Mouse (Mus musculus) urinary bladder, postnatal 10 days (tissue): ENCODE data around the gene H2afj.

Source experiments
- DNase-seq: peaks from one replicate; pipeline ENCODE4 v3.0.0; 2022; ENCODE audit warnings: low spot score

The H2afj gene

GRCm38 (mm10) chr6:136847267-136847666 is 39.2 kb downstream of the H2afj start:
- no peak for DNase-seq

GRCm38 (mm10) chr6:136847790-136848189 is 39.7 kb downstream of the H2afj start:
- DNase-seq, result no peak

GRCm38 (mm10) chr6:136848399-136848798 is 40.4 kb downstream of the H2afj start:
- no peak for DNase-seq

GRCm38 (mm10) chr6:136848971-136849370 is 40.9 kb downstream of the H2afj start:
- no peak for DNase-seq

GRCm38 (mm10) chr6:136850267-136850666 is 42.2 kb downstream of the H2afj start:
- DNase-seq, result no peak

- no peak for DNase-seq
Observed at GRCm38 (mm10) chr6:136852348-136852747, 44.3 kb downstream of the H2afj start.

- no peak for DNase-seq
Observed at GRCm38 (mm10) chr6:136852762-136853161, 44.7 kb downstream of the H2afj start.

- DNase-seq, result no peak
Observed at GRCm38 (mm10) chr6:136854361-136854781, 46.3 kb downstream of the H2afj start.

- no peak for DNase-seq
Observed at GRCm38 (mm10) chr6:136855183-136855582, 47.1 kb downstream of the H2afj start.

- no peak for DNase-seq
Observed at GRCm38 (mm10) chr6:136856071-136856636, 48.1 kb downstream of the H2afj start.

GRCm38 (mm10) chr6:136857186-136857872 is 49.3 kb downstream of the H2afj start, which contains the start of gene Art4:
TSS of gene Art4 (minus strand) at chr6:136857733.
- DNase-seq, result no peak

GRCm38 (mm10) chr6:136857873-136858260 is 49.8 kb downstream of the H2afj start:
- no peak for DNase-seq

- no peak for DNase-seq
Observed at GRCm38 (mm10) chr6:136858420-136858819, 50.4 kb downstream of the H2afj start.
